Mouse (Mus musculus) liver, embryonic 13.5 days (tissue): Measurements from ENCODE around the gene Galnt18. TPM values are rescaled to one million over a fixed set of nuclear protein-coding genes. Genes with fewer than 3 reads are reported as not detected.

Source experiments
- ATAC-seq: fragments of 200-750 bp; cut with Nextera tagmentation; 2 replicates; pipeline ENCODE4 v1.8.0; 2017; ENCODE audit warnings: low read depth, mild to moderate bottlenecking, moderate number of reproducible peaks, moderate library complexity
- DNase-seq: peaks from one replicate; pipeline ENCODE4 v3.0.0; 2022
- H3K27ac ChIP-seq: fragments of 300-500 bp; sonication (generic); 2 replicates; pipeline ENCODE4 v1.5.1; 2015; ENCODE audit warnings: moderate library complexity, mild to moderate bottlenecking, inconsistent platforms
- H3K27me3 ChIP-seq: fragments of 300-500 bp; sonication (generic); 2 replicates; pipeline ENCODE4 v1.6.1; 2015; ENCODE audit warnings: mild to moderate bottlenecking, inconsistent platforms
- H3K36me3 ChIP-seq: fragments of 300-500 bp; sonication (generic); 2 replicates; pipeline ENCODE4 v1.6.1; 2015; ENCODE audit warnings: mild to moderate bottlenecking, inconsistent platforms
- H3K4me1 ChIP-seq: fragments of 300-500 bp; sonication (generic); replicated peaks from 2 replicates; pipeline ENCODE4 v1.6.1; 2015; ENCODE audit warnings: inconsistent platforms
- H3K4me2 ChIP-seq: fragments of 300-500 bp; sonication (generic); 2 replicates; pipeline ENCODE4 v1.6.1; 2015; ENCODE audit warnings: inconsistent platforms, mild to moderate bottlenecking, moderate library complexity
- H3K4me3 ChIP-seq: fragments of 300-500 bp; sonication (generic); replicated peaks from 2 replicates; pipeline ENCODE4 v1.5.1; 2015; ENCODE audit warnings: mild to moderate bottlenecking, inconsistent platforms
- H3K9ac ChIP-seq: fragments of 300-500 bp; sonication (generic); 2 replicates; pipeline ENCODE4 v1.6.1; 2015; ENCODE audit warnings: mild to moderate bottlenecking, inconsistent platforms
- H3K9me3 ChIP-seq: fragments of 300-500 bp; sonication (generic); replicated peaks from 2 replicates; pipeline ENCODE4 v1.6.1; 2016; ENCODE audit warnings: inconsistent platforms
- WGBS: fragments of 180-500 bp; shearing (Covaris S2); methylation state at CpG from one replicate; pipeline ENCODE4 v1.1.7; 2015; ENCODE audit not compliant: insufficient replicate concordance; 5-methylcytosine and 5-hydroxymethylcytosine counted together
- polyA plus RNA-seq: library from polyadenylated mRNA; unstranded; fragments of >200 nt; fragmentation: Nextera tagmentation; extraction: Ambion mirVana; gene quantifications from 2 replicates; pipeline ENCODE4 v1.2.1, GENCODE M21; 2015

Galnt18 gene
- polyA plus RNA-seq, 1 experiment from 2014 or later: 1.7 TPM

- H3K9me3 ChIP-seq: no peaks in the 10 kb centered on the region
- 80% methylated on average over 16 of the region's 16 CpGs for whole genome bisulfite sequencing
- no peak overlapping the region for H3K27ac ChIP-seq
- DNase-seq (no peak), ATAC-seq (no peak)
- H3K9ac ChIP-seq: no peak overlapping the region
- H3K27me3 ChIP-seq: no peaks in the 10 kb centered on the region
- no peak overlapping the region for H3K4me2 ChIP-seq
- no peaks in the 10 kb centered on the region for H3K36me3 ChIP-seq
- H3K4me3 ChIP-seq: no peak overlapping the region
- no peaks in the 10 kb centered on the region for H3K4me1 ChIP-seq
Observed at GRCm38 (mm10) chr7:111616231-111616937, 163.4 kb downstream of the Galnt18 start.

DNA sequence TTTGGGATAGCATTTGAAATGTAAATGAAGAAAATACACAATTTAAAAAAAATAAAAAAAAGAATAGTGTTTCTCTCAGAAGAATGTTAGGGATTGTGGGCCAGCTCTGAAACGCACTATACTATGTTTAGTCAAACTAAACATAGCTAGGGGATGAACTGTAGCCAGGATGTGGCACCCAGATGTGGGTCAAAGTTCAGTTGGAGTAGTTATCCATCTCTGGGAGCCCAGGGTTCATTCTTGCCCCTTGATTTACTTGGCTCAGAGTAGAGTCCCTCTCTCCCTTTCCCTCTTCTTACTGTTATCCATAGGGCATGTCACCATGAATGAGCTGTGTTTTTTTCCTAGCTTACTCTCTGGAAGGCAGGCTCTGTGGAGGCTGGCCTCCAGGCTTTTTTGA lies 165.3 kb downstream of the Galnt18 start:
- no peaks in the 10 kb centered on the region for H3K27me3 ChIP-seq
- ATAC-seq: no peak
- no peaks in the 10 kb centered on the region for H3K4me1 ChIP-seq
- no peak for DNase-seq
- WGBS: 64% methylated on average over 1 of the region's 1 CpGs
- no peaks in the 10 kb centered on the region for H3K9me3 ChIP-seq
- H3K4me2 ChIP-seq: no peak overlapping the region
- H3K36me3 ChIP-seq: no peaks in the 10 kb centered on the region
- H3K9ac ChIP-seq: no peak overlapping the region
- no peak overlapping the region for H3K27ac ChIP-seq
- no peak overlapping the region for H3K4me3 ChIP-seq

- WGBS: 55% methylated on average over 2 of the region's 2 CpGs
- DNase-seq: no peak
- Histone ChIP-seq H3K4me1 (no peaks in the 10 kb centered on the region), H3K9ac (no peak overlapping the region), H3K4me3 (no peak overlapping the region), H3K27ac (no peak overlapping the region), H3K4me2 (no peak overlapping the region), H3K36me3 (no peaks in the 10 kb centered on the region), H3K9me3 (no peaks in the 10 kb centered on the region), H3K27me3 (no peaks in the 10 kb centered on the region)
- no peak for ATAC-seq
Observed at GRCm38 (mm10) chr7:111607476-111607875, 172.3 kb downstream of the Galnt18 start.

- H3K4me3 ChIP-seq: no peak overlapping the region
- H3K27me3 ChIP-seq: no peaks in the 10 kb centered on the region
- H3K27ac ChIP-seq: no peak overlapping the region
- H3K9ac ChIP-seq: no peak overlapping the region
- H3K9me3 ChIP-seq: no peaks in the 10 kb centered on the region
- H3K4me1 ChIP-seq: peaks cover 8% of the 10 kb centered on the region; the same call in 1 of the 2 replicates
- no peak for ATAC-seq
- no peak for DNase-seq
- 79% methylated on average over 3 of the region's 3 CpGs for WGBS
- no peaks in the 10 kb centered on the region for H3K36me3 ChIP-seq
- H3K4me2 ChIP-seq: no peak overlapping the region
Observed at GRCm38 (mm10) chr7:111606091-111606490, 173.7 kb downstream of the Galnt18 start.

- no peak for DNase-seq
- H3K4me3 ChIP-seq: no peak overlapping the region
- H3K9me3 ChIP-seq: no peaks in the 10 kb centered on the region
- ATAC-seq: no peak
- no peak overlapping the region for H3K4me2 ChIP-seq
- H3K27me3 ChIP-seq: no peaks in the 10 kb centered on the region
- no peak overlapping the region for H3K9ac ChIP-seq
- no peaks in the 10 kb centered on the region for H3K36me3 ChIP-seq
- no peak overlapping the region for H3K27ac ChIP-seq
- H3K4me1 ChIP-seq: peaks cover 9% of the 10 kb centered on the region; the same call in 1 of the 2 replicates
Observed at GRCm38 (mm10) chr7:111605663-111606062, 174.1 kb downstream of the Galnt18 start.

GRCm38 (mm10) chr7:111604578-111605208 lies 175.1 kb downstream of the Galnt18 start:
- no peak for ATAC-seq

GRCm38 (mm10) chr7:111603186-111603585 lies 176.6 kb downstream of the Galnt18 start:
- ATAC-seq: no peak
- no peaks in the 10 kb centered on the region for H3K27me3 ChIP-seq
- no peak overlapping the region for H3K4me3 ChIP-seq
- H3K27ac ChIP-seq: no peak overlapping the region
- DNase-seq: no peak
- no peaks in the 10 kb centered on the region for H3K36me3 ChIP-seq
- H3K9me3 ChIP-seq: no peaks in the 10 kb centered on the region
- H3K4me1 ChIP-seq: peaks cover 9% of the 10 kb centered on the region; the same call in 1 of the 2 replicates
- H3K4me2 ChIP-seq: no peak overlapping the region
- 47% methylated on average over 4 of the region's 4 CpGs for WGBS
- no peak overlapping the region for H3K9ac ChIP-seq

More at GRCm38 (mm10) chr7:111604578-111605208, 175.1 kb downstream of the Galnt18 start:
- Histone ChIP-seq H3K4me2 (no peak overlapping the region), H3K27ac (no peak overlapping the region), H3K36me3 (no peaks in the 10 kb centered on the region), H3K9me3 (no peaks in the 10 kb centered on the region), H3K4me1 (peaks cover 9% of the 10 kb centered on the region; the same call in 1 of the 2 replicates), H3K4me3 (no peak overlapping the region), H3K9ac (no peak overlapping the region), H3K27me3 (no peaks in the 10 kb centered on the region)
- DNase-seq: no peak
- 58% methylated on average over 2 of the region's 2 CpGs for WGBS

DNA sequence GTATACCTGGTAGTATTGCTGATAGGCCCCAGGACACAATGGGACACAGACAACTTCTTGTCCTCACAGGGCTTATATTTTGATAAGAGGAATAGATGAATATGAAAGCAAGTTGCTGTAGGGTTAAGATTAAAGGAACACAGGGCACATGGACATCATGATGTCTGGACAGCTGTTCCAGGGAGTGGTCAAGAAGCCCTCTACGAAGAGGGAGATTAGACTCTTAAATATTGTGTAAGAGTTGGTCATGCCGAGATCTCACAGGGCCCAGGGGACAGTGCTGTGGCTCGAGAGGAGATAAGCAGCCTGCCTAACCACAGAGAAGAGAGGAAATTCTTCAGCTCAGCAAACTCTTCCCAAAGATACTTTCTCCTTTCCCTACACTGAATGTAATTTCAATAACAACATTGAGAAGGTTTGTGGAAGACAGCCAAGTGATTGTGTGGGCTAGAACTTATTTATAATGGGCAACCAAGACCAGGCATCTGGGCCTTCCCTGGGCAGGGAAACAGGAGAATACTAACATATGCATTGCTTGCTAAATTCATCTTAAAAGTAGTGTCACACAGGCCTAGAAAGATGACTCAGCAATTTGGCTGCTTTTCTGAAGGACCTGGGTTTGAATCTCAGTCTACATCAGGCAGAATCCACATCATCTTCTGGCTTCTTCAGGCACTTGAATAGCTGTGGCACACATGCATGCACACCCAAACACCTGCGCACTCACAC lies 178.3 kb downstream of the Galnt18 start:
- no peak for ATAC-seq
- H3K9me3 ChIP-seq: no peaks in the 10 kb centered on the region
- H3K27ac ChIP-seq: no peak overlapping the region
- no peak overlapping the region for H3K9ac ChIP-seq
- peaks cover 9% of the 10 kb centered on the region; the same call in 1 of the 2 replicates for H3K4me1 ChIP-seq
- H3K4me2 ChIP-seq: no peak overlapping the region
- H3K36me3 ChIP-seq: no peaks in the 10 kb centered on the region
- WGBS: 25% methylated on average over 4 of the region's 4 CpGs
- DNase-seq: no peak
- no peaks in the 10 kb centered on the region for H3K27me3 ChIP-seq
- no peak overlapping the region for H3K4me3 ChIP-seq

GRCm38 (mm10) chr7:111600756-111601155 lies 179.0 kb downstream of the Galnt18 start:
- Histone ChIP-seq H3K27me3 (no peaks in the 10 kb centered on the region), H3K4me1 (peaks cover 9% of the 10 kb centered on the region; the same call in 1 of the 2 replicates), H3K9ac (no peak overlapping the region), H3K36me3 (no peaks in the 10 kb centered on the region), H3K9me3 (no peaks in the 10 kb centered on the region), H3K27ac (no peak overlapping the region), H3K4me2 (no peak overlapping the region), H3K4me3 (no peak overlapping the region)
- 68% methylated on average over 6 of the region's 6 CpGs for WGBS
- DNase-seq (no peak), ATAC-seq (no peak)

- DNase-seq: no peak
- Histone ChIP-seq H3K36me3 (no peaks in the 10 kb centered on the region), H3K4me3 (no peak overlapping the region), H3K9me3 (no peaks in the 10 kb centered on the region), H3K4me1 (no peaks in the 10 kb centered on the region), H3K27me3 (no peaks in the 10 kb centered on the region), H3K4me2 (no peak overlapping the region), H3K27ac (no peak overlapping the region), H3K9ac (no peak overlapping the region)
- ATAC-seq: no peak
- WGBS: 74% methylated on average over 6 of the region's 6 CpGs
Observed at GRCm38 (mm10) chr7:111593680-111594079, 186.1 kb downstream of the Galnt18 start.

DNA sequence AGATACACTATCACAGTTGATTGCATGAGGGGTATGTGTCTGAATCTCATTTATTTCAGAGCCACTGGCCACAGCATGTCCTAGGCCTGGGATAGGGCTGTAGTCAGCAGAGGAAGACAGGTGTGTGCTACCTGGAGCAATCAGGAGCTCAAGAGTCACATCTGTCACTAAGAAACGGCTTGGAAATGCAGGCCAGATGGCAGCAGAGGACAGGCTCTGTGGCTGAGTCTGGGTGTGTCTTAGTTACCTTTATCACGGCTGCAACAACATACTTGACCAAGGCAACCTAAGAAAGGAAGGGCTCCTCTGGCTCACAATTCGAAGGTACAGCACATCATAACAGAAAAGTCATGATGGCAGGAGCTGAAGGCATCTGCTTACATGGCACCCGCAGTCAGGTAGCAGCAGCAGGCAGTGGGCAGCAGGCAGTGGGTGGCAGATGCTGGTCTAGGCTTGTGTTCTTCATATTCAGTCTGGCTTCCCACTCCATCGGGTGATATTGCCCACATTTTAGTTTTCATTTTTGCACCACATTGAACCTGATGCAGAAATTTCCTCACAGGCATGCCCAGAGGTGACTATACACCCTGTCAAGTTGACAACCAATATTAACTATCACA lies 190.2 kb downstream of the Galnt18 start:
- no peak overlapping the region for H3K4me3 ChIP-seq
- H3K27me3 ChIP-seq: no peaks in the 10 kb centered on the region
- no peaks in the 10 kb centered on the region for H3K9me3 ChIP-seq
- WGBS: 48% methylated on average over 5 of the region's 5 CpGs
- H3K4me2 ChIP-seq: no peak overlapping the region
- no peak overlapping the region for H3K27ac ChIP-seq
- ATAC-seq (no peak), DNase-seq (no peak)
- H3K4me1 ChIP-seq: no peaks in the 10 kb centered on the region
- no peak overlapping the region for H3K9ac ChIP-seq
- no peaks in the 10 kb centered on the region for H3K36me3 ChIP-seq
